Mouse (Mus musculus) testis, adult 2 months (tissue): ENCODE results near the gene Ttll7. TPM values are rescaled to one million over a fixed set of nuclear protein-coding genes. Genes with fewer than 3 reads are reported as not detected.

ENCODE experiments used
- H3K27ac ChIP-seq: fragments of 200-500 bp; 2 replicates; pipeline ENCODE4 v1.5.1; 2012; ENCODE audit warnings: low read depth, low read length; ENCODE audit not compliant: control insufficient read depth, insufficient read depth
- H3K27me3 ChIP-seq: fragments of 200-500 bp; 2 replicates; pipeline ENCODE4 v1.6.1; 2012; ENCODE audit warnings: mild to moderate bottlenecking, low read length, moderate library complexity; ENCODE audit not compliant: control insufficient read depth, insufficient read depth
- H3K36me3 ChIP-seq: fragments of 200-500 bp; 2 replicates; pipeline ENCODE4 v1.6.1; 2012; ENCODE audit warnings: mild to moderate bottlenecking, low read length; ENCODE audit not compliant: control insufficient read depth, insufficient read depth
- H3K4me1 ChIP-seq: fragments of 200-500 bp; 2 replicates; pipeline ENCODE4 v1.6.1; 2012; ENCODE audit warnings: low read length; ENCODE audit not compliant: control insufficient read depth, insufficient read depth
- H3K4me3 ChIP-seq: fragments of 200-500 bp; 2 replicates; pipeline ENCODE4 v1.5.1; 2012; ENCODE audit warnings: low read depth, mild to moderate bottlenecking, low read length, moderate library complexity, mixed read lengths; ENCODE audit not compliant: control insufficient read depth
- CTCF ChIP-seq: fragments of 200-500 bp; IDR thresholded peaks from 2 replicates; pipeline ENCODE4 v1.5.1; 2012; ENCODE audit warnings: low read depth, mild to moderate bottlenecking, inconsistent platforms, low read length, moderate library complexity; ENCODE audit not compliant: control insufficient read depth, insufficient read depth, insufficient replicate concordance
- POLR2A ChIP-seq: fragments of 200-500 bp; IDR thresholded peaks from 2 replicates; pipeline ENCODE4 v1.6.1; 2012; ENCODE audit warnings: low read depth, mild to moderate bottlenecking, inconsistent platforms, low read length, moderate library complexity; ENCODE audit not compliant: control insufficient read depth
- polyA plus RNA-seq: library from polyadenylated mRNA; depleted of rRNA; stranded (reverse); fragments of >200 nt; gene quantifications from 2 replicates; pipeline ENCODE4 v1.2.3, GENCODE M21; 2012

Gene Ttll7
- polyA plus RNA-seq, 1 experiment, result 24.6 TPM

- no peak overlapping the region; the same call in 1 of the 2 replicates for H3K27ac ChIP-seq
- no peak overlapping the region for H3K4me3 ChIP-seq
- no peaks in the 10 kb centered on the region for H3K27me3 ChIP-seq
- H3K36me3 ChIP-seq, result no peaks in the 10 kb centered on the region
- no peaks in the 10 kb centered on the region for H3K4me1 ChIP-seq
- no peak for TF ChIP-seq CTCF
- no peak for TF ChIP-seq POLR2A
Observed at GRCm38 (mm10) chr3:146843470-146843869, 8.7 kb upstream of the Ttll7 start.

DNA sequence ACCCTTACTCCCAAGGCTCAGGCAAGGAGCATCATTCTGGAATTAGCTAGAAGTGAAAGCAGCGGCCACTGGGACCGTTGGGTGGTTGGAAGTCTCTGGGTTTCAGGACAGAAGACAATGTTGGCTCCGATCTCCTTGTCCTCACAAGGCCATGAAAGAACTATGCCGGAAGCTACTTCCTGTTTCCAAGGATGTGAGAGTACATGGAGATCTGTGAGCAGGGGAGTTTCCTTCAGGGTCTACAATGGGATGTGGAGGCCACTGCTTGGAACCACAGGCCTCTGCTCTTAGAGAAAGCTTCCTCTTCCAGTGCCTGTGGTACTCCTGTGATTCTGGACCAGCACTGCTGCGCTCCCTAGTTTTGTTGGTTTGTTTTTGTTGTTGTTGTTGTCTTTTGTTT, 5.9 kb upstream of the Ttll7 start:
- Histone ChIP-seq H3K36me3 (no peaks in the 10 kb centered on the region), H3K27me3 (no peaks in the 10 kb centered on the region), H3K4me1 (no peaks in the 10 kb centered on the region), H3K27ac (no peak overlapping the region), H3K4me3 (no peak overlapping the region)
- TF ChIP-seq POLR2A, result no peak
- no peak for TF ChIP-seq CTCF

GRCm38 (mm10) chr3:146848112-146848511, 4.1 kb upstream of the Ttll7 start:
- H3K4me1 ChIP-seq, result no peaks in the 10 kb centered on the region; the same call in 1 of the 2 replicates
- no peak overlapping the region for H3K27ac ChIP-seq
- H3K4me3 ChIP-seq, result no peak overlapping the region
- H3K27me3 ChIP-seq, result no peaks in the 10 kb centered on the region
- H3K36me3 ChIP-seq, result no peaks in the 10 kb centered on the region
- TF ChIP-seq POLR2A (no peak), CTCF (no peak)

DNA sequence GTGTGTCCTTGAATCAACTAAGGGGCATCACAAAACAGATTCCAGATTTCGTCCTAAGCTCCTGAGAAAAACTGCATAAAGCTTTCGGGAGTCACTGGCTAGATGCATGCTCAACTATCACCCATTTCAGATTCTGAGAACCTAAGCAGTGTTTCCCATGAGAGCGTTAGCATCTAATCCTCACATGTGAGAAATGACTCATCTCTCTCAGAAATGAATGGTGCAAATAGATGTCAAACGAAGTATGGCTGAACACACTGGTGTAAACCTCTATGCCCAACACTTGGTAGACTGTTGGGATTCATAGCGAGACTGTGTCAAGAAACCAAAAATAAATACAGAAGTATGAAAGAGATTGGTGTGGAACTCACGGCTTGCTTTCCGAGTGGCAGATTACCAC, 2.8 kb upstream of the Ttll7 start:
- Histone ChIP-seq H3K4me3 (no peak overlapping the region), H3K4me1 (no peaks in the 10 kb centered on the region; the same call in 1 of the 2 replicates), H3K36me3 (no peaks in the 10 kb centered on the region), H3K27ac (no peak overlapping the region), H3K27me3 (no peaks in the 10 kb centered on the region)
- TF ChIP-seq CTCF (no peak), POLR2A (no peak)

- Histone ChIP-seq H3K4me3 (no peak overlapping the region), H3K4me1 (no peaks in the 10 kb centered on the region; the same call in 1 of the 2 replicates), H3K27ac (no peak overlapping the region), H3K27me3 (no peaks in the 10 kb centered on the region), H3K36me3 (no peaks in the 10 kb centered on the region)
- TF ChIP-seq POLR2A (no peak), CTCF (no peak)
Observed at GRCm38 (mm10) chr3:146854473-146855087, 2.4 kb downstream of the Ttll7 start.

DNA sequence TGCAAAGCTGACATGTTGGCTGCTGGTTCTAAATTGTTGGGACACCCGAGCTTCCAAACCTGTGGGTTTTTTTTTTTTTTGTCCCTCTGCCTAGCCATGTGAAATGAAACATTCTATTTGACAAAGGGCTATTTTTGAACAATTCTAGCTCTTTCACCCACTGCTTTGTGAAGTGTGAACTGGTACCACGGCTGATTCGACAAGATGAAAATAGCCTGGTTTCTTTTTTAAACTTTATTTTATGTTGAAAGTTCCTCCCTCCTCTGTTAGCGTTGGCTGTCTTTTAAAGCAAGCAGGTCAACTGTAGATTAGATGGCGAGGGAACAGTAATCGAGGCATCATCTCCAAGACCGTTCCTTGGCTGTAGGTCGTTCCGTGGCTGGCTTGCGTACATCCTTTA, 5.2 kb downstream of the Ttll7 start:
- no peak overlapping the region for H3K27ac ChIP-seq
- H3K36me3 ChIP-seq, result no peaks in the 10 kb centered on the region
- no peak overlapping the region for H3K4me3 ChIP-seq
- H3K4me1 ChIP-seq, result no peaks in the 10 kb centered on the region; the same call in 1 of the 2 replicates
- TF ChIP-seq POLR2A (no peak), CTCF (no peak)
- H3K27me3 ChIP-seq, result no peaks in the 10 kb centered on the region

GRCm38 (mm10) chr3:146860308-146860707, 8.1 kb downstream of the Ttll7 start:
- Histone ChIP-seq H3K4me3 (no peak overlapping the region), H3K36me3 (no peaks in the 10 kb centered on the region), H3K4me1 (no peaks in the 10 kb centered on the region), H3K27me3 (no peaks in the 10 kb centered on the region), H3K27ac (no peak overlapping the region)
- no peak for TF ChIP-seq CTCF
- TF ChIP-seq POLR2A, result no peak
